Mouse (Mus musculus): Measurements from ENCODE around the gene Ifna1. TPM values are rescaled to one million over a fixed set of nuclear protein-coding genes. Genes with fewer than 3 reads are reported as not detected.
A peak's percentile ranks its signal among the peaks of the same experiment; 100 is the strongest.
"Not testable (repeated sequence)": the region's sequence is repeated elsewhere in the genome, so short reads cannot be mapped to it uniquely, and the experiment has no call there.

Gene Ifna1
- polyA plus RNA-seq (2015; fragmentation: Nextera tagmentation; extraction: Ambion mirVana), result not detected in 2 replicates

GRCm38 (mm10) chr4:88849698-88850097, at the start of gene Ifna1:
Gene Ifna1 (plus strand): TSS chr4:88850087.
- ATAC-seq, result no peak
- 77% methylated on average over 1 of the region's 1 CpGs for WGBS

GRCm38 (mm10) chr4:88802954-88803353, 46.9 kb upstream of the Ifna1 start, which contains the start of gene Gm13287:
Gene Gm13287 (plus strand): TSS chr4:88803254.
- not testable (repeated sequence) for H3K4me1 ChIP-seq (replicated peaks; ENCODE audit: control insufficient read depth, insufficient read depth, low read length); H3K36me3 ChIP-seq (ENCODE audit: control insufficient read depth, insufficient read depth); H3K4me2 ChIP-seq (replicated peaks; ENCODE audit: low read depth); ATAC-seq; H3K9me3 ChIP-seq (ENCODE audit: control insufficient read depth); H3K4me3 ChIP-seq (ENCODE audit: low read depth, low read length); H3K9ac ChIP-seq (ENCODE audit: low read depth, low read length); H3K27ac ChIP-seq (ENCODE audit: low read depth, low read length); H3K27me3 ChIP-seq (replicated peaks; ENCODE audit: control insufficient read depth, insufficient read depth, low read length)
- WGBS, result no CpG with 5 or more reads among the region's 29 CpGs

More at GRCm38 (mm10) chr4:88849698-88850097, at the start of gene Ifna1:
- Histone ChIP-seq H3K4me1 (replicated peaks; ENCODE audit: control insufficient read depth, insufficient read depth, low read length) (no peaks in the 10 kb centered on the region), H3K27ac (ENCODE audit: low read depth, low read length) (no peak within 1 kb of the TSS), H3K9me3 (ENCODE audit: control insufficient read depth) (no peaks in the 10 kb centered on the region), H3K9ac (ENCODE audit: low read depth, low read length) (no peak within 1 kb of the TSS), H3K4me2 (replicated peaks; ENCODE audit: low read depth) (no peak within 1 kb of the TSS), H3K4me3 (ENCODE audit: low read depth, low read length) (no peak within 1 kb of the TSS), H3K27me3 (replicated peaks; ENCODE audit: control insufficient read depth, insufficient read depth, low read length) (no peaks in the 10 kb centered on the region), H3K36me3 (ENCODE audit: control insufficient read depth, insufficient read depth) (no peaks in the 10 kb centered on the region)
- no peak for TF ChIP-seq CTCF (IDR thresholded peaks at IDR 0.05; ENCODE audit: low read depth)

GRCm38 (mm10) chr4:88805231-88805630, 44.7 kb upstream of the Ifna1 start, which contains the start of gene Gm13288:
Gene Gm13288 (plus strand): TSS chr4:88805531.
- H3K27me3 ChIP-seq (replicated peaks; ENCODE audit: control insufficient read depth, insufficient read depth, low read length); H3K36me3 ChIP-seq (ENCODE audit: control insufficient read depth, insufficient read depth); H3K4me2 ChIP-seq (replicated peaks; ENCODE audit: low read depth); H3K9me3 ChIP-seq (ENCODE audit: control insufficient read depth); H3K27ac ChIP-seq (ENCODE audit: low read depth, low read length); H3K4me3 ChIP-seq (ENCODE audit: low read depth, low read length); ATAC-seq; H3K4me1 ChIP-seq (replicated peaks; ENCODE audit: control insufficient read depth, insufficient read depth, low read length); H3K9ac ChIP-seq (ENCODE audit: low read depth, low read length): not testable (repeated sequence)
- WGBS, result no CpG with 5 or more reads among the region's 8 CpGs

GRCm38 (mm10) chr4:88805761-88806160, 44.1 kb upstream of the Ifna1 start:
- no CpG with 5 or more reads among the region's 34 CpGs for WGBS
- H3K36me3 ChIP-seq (ENCODE audit: control insufficient read depth, insufficient read depth); H3K4me2 ChIP-seq (replicated peaks; ENCODE audit: low read depth); H3K27ac ChIP-seq (ENCODE audit: low read depth, low read length); H3K4me1 ChIP-seq (replicated peaks; ENCODE audit: control insufficient read depth, insufficient read depth, low read length); ATAC-seq; H3K27me3 ChIP-seq (replicated peaks; ENCODE audit: control insufficient read depth, insufficient read depth, low read length); H3K9me3 ChIP-seq (ENCODE audit: control insufficient read depth); H3K4me3 ChIP-seq (ENCODE audit: low read depth, low read length); H3K9ac ChIP-seq (ENCODE audit: low read depth, low read length): not testable (repeated sequence)
- TF ChIP-seq CTCF (IDR thresholded peaks at IDR 0.05; ENCODE audit: low read depth), result peak; percentile 53

- Histone ChIP-seq H3K4me2 (replicated peaks; ENCODE audit: low read depth) (no peak within 1 kb of the TSS), H3K27ac (ENCODE audit: low read depth, low read length) (no peak within 1 kb of the TSS), H3K4me1 (replicated peaks; ENCODE audit: control insufficient read depth, insufficient read depth, low read length) (no peaks in the 10 kb centered on the region), H3K9ac (ENCODE audit: low read depth, low read length) (no peak within 1 kb of the TSS), H3K36me3 (ENCODE audit: control insufficient read depth, insufficient read depth) (no peaks in the 10 kb centered on the region), H3K27me3 (replicated peaks; ENCODE audit: control insufficient read depth, insufficient read depth, low read length) (no peaks in the 10 kb centered on the region), H3K4me3 (ENCODE audit: low read depth, low read length) (no peak within 1 kb of the TSS), H3K9me3 (ENCODE audit: control insufficient read depth) (no peaks in the 10 kb centered on the region)
- WGBS, result 52% methylated on average over 3 of the region's 3 CpGs
- ATAC-seq, result no peak
- TF ChIP-seq CTCF (IDR thresholded peaks at IDR 0.05; ENCODE audit: low read depth), result no peak
Observed at GRCm38 (mm10) chr4:88815928-88816327, 34.0 kb upstream of the Ifna1 start, which contains the start of gene Ifna7. Gene Ifna7 (plus strand): TSS chr4:88816228.

GRCm38 (mm10) chr4:88819659-88820058, 30.2 kb upstream of the Ifna1 start, which contains the start of gene Ifna11:
Gene Ifna11 (plus strand): TSS chr4:88819959.
- ATAC-seq, result no peak
- Histone ChIP-seq H3K27me3 (replicated peaks; ENCODE audit: control insufficient read depth, insufficient read depth, low read length) (no peaks in the 10 kb centered on the region), H3K4me1 (replicated peaks; ENCODE audit: control insufficient read depth, insufficient read depth, low read length) (no peaks in the 10 kb centered on the region), H3K9ac (ENCODE audit: low read depth, low read length) (no peak within 1 kb of the TSS), H3K27ac (ENCODE audit: low read depth, low read length) (no peak within 1 kb of the TSS), H3K4me2 (replicated peaks; ENCODE audit: low read depth) (no peak within 1 kb of the TSS), H3K36me3 (ENCODE audit: control insufficient read depth, insufficient read depth) (no peaks in the 10 kb centered on the region), H3K4me3 (ENCODE audit: low read depth, low read length) (no peak within 1 kb of the TSS), H3K9me3 (ENCODE audit: control insufficient read depth) (no peaks in the 10 kb centered on the region)
- 70% methylated on average over 1 of the region's 1 CpGs for WGBS
- no peak for TF ChIP-seq CTCF (IDR thresholded peaks at IDR 0.05; ENCODE audit: low read depth)

- H3K27me3 ChIP-seq (replicated peaks; ENCODE audit: control insufficient read depth, insufficient read depth, low read length), result no peaks in the 10 kb centered on the region
- no peaks in the 10 kb centered on the region for H3K9me3 ChIP-seq (ENCODE audit: control insufficient read depth)
- peak; percentile 62 for TF ChIP-seq CTCF (IDR thresholded peaks at IDR 0.05; ENCODE audit: low read depth)
- no peaks in the 10 kb centered on the region for H3K36me3 ChIP-seq (ENCODE audit: control insufficient read depth, insufficient read depth)
- ATAC-seq, result no peak
- H3K9ac ChIP-seq (ENCODE audit: low read depth, low read length), result no peak overlapping the region
- no peak overlapping the region for H3K27ac ChIP-seq (ENCODE audit: low read depth, low read length)
- no peak overlapping the region for H3K4me2 ChIP-seq (replicated peaks; ENCODE audit: low read depth)
- H3K4me3 ChIP-seq (ENCODE audit: low read depth, low read length), result no peak overlapping the region
- H3K4me1 ChIP-seq (replicated peaks; ENCODE audit: control insufficient read depth, insufficient read depth, low read length), result no peaks in the 10 kb centered on the region
- WGBS, result 24% methylated on average over 4 of the region's 4 CpGs
Observed at GRCm38 (mm10) chr4:88822995-88823394, 26.9 kb upstream of the Ifna1 start.

- not testable (repeated sequence) for H3K4me3 ChIP-seq (ENCODE audit: low read depth, low read length); H3K9ac ChIP-seq (ENCODE audit: low read depth, low read length); H3K9me3 ChIP-seq (ENCODE audit: control insufficient read depth); H3K4me1 ChIP-seq (replicated peaks; ENCODE audit: control insufficient read depth, insufficient read depth, low read length); ATAC-seq; H3K27me3 ChIP-seq (replicated peaks; ENCODE audit: control insufficient read depth, insufficient read depth, low read length); H3K36me3 ChIP-seq (ENCODE audit: control insufficient read depth, insufficient read depth); H3K27ac ChIP-seq (ENCODE audit: low read depth, low read length); H3K4me2 ChIP-seq (replicated peaks; ENCODE audit: low read depth)
Observed at GRCm38 (mm10) chr4:88827116-88827515, 22.8 kb upstream of the Ifna1 start, which contains the start of gene Ifna6. Gene Ifna6 (plus strand): TSS chr4:88827416.
